Mouse (Mus musculus) layer of hippocampus, postnatal 10 days (tissue): ENCODE measurements around the gene Gtsf2. TPM values are rescaled to one million over a fixed set of nuclear protein-coding genes. Genes with fewer than 3 reads are reported as not detected.
"Not testable (repeated sequence)": the region's sequence is repeated elsewhere in the genome, so short reads cannot be mapped to it uniquely, and the experiment has no call there.

Experiments used
- DNase-seq, 2 experiments: peaks; one replicate each; pipeline ENCODE4 v3.0.0; 2021; ENCODE audit warnings: low spot score in 2 of 2
- long read RNA-seq: library from polyadenylated mRNA; stranded (forward); transcript quantifications from one replicate; pipeline ENCODE4 v2.0.0, GENCODE M21; 2023
- total RNA-seq, 2 experiments: library from RNA; stranded (reverse); gene quantifications; 2 replicates each; pipeline ENCODE4 v1.2.3; 2021

Gene Gtsf2
- not detected for total RNA-seq
- long read RNA-seq, result 0 reads

DNA sequence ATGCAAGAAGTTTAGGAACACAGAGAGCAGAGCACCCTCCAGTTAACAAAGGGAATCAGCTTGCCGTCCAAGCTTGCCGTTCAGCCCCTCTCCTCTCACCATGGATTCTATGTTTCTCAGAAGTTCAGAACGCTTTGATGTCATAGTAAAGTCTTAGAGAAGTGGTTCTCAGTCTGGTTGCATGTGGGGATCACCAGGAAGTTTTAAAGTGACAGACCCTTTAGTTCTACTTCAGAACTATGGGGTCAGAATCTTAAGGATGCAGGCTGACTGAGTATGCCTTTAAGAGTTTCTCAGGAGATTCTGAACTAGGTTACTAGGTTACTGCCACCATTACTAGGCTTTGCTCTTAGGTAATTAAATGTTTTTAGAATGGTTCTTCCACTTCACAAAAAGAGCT, at the start of gene Gtsf2:
Gtsf2 (minus strand) TSS at position 101 of the 400 bp plus-strand sequence.
- DNase-seq, result no peak

DNA sequence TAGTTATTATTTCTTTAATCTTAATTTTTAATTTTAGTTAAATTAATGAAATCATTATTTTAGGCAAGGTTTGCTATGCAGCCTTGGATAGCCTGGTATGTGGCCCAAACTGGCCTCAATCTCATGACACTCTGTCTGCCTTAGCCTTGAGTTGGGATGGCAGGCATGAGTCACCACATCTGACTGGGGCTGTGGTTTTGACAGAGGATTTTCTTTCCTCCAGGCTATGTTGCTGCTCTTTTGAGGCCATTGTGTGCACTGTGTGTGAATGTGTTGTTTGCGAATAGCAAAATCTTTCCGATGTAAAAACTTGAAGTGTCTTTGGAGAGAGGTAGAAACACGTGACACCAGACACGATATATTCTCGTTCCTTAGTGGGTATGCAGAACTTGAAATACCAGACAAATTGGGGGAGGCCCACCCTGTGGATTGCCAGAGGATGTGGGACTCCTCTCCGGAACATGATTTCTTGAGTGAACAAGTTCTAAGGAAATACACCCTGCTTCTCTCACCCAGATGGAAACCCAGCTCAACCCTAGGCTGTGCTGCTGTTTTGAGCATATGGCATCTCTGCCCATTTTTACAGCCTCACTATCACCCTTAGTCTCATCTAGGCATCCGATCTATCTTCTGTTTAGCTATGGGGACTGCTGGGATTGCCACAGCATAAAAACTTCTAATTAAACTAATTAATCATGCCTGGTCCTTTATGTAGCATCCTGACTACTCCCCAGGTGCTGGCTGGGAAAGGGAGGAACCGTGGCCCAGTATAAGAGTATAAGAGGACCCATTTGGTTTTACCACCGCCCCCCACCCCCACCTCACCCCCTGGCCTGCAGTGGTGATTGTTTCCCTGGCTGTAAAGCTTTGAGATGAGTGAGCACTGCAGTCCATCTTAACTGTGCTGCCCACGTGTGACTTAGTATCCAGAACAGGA, 48.2 kb upstream of the Gtsf2 start:
- no peak for DNase-seq

DNA sequence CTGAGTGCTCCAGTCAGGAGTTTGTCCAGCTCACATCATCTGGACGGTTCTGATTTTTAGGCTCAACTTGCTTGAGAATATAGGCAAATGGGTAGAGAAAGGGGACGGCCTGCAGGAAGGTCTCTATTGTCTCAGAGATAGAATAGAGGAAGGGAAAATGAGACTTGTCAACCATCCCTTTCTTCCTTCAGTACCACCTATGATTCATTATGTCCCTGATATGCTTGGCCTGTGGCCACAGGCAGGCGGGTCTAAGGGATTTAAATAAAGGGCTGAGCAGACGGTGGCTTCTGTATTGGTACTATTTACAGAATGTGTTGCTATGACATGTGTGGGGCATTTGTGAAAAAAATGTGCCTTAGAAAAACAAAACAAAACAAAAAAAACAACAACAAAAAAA, 40.1 kb upstream of the Gtsf2 start:
- no peak for DNase-seq

DNA sequence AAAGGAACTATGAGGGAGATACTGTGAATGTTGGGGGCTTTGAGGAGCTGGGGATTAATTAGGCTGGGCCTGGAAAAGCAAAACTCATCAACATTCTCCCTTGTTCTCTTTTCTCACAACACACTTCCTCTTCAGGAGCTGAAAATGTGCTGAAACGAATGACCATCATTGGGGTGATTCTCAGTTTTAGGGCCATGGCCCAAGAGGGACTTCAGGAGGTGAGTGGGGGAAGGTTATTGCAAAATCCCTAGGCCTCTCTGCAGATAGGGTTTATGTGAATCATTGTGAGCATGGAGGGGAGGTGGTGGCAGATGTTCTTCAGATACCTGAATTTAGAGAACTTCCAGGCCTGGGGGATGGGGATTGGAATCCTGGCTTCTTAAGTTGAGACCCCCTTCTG, 38.4 kb upstream of the Gtsf2 start:
- no peak for DNase-seq

DNA sequence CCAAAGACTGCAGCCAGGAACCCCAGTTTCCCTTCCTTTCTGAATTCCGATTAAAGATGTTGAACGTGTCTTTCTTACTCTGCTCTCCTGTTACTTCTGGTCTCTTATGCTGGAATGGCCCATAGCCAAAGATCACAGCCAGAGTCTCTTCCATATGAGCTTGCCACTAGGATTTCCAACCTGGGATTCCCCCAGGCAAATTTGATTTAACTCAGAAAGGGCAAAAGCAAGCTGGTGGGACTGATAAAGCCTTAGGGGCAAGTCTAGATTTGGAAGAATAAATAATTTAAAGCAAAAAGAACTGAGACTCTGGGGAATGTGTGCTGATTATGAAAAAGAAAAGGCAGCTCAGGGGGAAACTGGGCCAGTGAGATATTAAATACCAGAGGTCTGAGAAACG, 36.8 kb upstream of the Gtsf2 start:
- DNase-seq, result no peak

DNA sequence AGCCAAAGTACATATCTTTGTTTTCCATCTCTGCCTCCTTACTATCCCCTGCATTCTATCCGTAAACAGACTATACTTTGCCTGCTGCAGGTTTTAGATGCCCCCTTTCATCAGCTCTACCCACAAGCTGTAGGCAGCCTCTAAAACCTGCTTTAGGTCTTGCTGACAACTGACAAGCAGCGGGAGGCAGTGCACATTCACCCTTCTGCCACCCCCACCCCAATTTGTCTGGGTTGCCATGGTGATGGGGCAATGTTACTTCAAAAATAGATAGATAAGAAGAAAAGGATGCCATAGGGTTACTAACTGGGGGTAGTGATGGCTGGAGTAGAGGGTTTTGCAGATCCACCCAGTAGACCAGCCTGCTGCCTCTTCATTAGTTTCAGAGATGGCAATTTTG, 36.2 kb upstream of the Gtsf2 start:
- no peak for DNase-seq

DNA sequence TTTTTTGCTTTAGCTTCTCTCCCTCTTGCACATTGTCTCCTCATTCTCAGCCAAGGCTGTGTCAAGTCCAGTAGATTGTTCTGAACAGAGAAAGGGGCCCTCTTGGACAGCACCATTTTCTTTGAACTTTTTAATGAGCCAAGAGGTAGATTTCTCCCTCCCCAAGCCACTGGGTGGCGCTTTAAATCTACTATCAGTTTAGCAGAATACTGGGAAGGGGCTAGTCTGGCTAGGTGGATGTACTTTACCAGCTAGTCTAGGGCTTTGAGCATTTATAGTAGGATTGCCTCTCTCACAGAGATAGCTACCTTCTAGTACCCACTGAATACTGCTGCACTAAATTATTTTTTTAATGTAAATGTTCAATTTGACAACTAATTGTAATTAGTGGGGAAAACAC, 34.2 kb upstream of the Gtsf2 start:
- DNase-seq, result peak; percentile 54 to 74

DNA sequence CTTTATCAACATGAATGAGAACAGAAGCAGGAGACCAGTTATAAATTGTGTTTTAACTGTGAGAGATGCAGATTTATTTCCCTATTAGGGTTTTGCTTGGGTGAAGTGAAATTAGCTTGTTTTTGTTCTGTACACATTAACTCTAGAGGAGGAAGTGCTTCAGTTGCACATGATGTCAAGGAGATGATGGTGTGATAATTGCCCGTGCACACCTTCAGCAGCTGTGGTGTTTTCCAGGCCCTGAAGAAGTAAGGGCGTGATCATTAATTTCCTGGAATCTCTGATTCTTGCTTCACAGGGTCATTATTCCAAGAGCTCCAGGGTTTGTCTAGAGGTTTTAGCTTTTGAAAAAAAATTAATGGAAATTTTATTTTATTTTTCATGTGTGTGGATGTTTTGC, 31.9 kb upstream of the Gtsf2 start:
- no peak for DNase-seq

DNA sequence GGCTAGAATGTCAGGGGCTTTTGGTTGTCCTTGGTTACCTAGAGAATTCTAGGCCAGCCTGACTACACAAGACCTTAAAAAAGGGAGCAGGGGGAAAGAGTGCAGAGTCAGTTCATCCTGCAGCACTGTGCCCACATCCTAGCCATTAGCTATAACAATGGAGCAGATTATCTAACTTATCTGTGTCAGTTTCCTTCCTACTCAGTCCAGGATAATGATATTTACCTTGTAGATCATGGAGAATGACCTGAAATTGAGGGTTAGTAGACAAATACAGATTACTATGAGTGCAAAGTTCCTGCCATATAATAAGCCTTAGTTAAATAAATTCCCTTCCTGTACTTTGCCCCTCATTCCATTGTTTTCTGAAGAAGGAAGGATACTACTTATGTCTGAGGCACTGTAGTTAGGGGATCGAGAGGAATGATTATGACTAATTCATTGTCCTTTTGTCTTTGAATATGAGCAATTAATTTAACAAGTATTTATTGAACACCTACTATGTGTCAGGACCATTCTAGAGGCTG, 30.9 kb upstream of the Gtsf2 start:
- DNase-seq, result no peak

DNA sequence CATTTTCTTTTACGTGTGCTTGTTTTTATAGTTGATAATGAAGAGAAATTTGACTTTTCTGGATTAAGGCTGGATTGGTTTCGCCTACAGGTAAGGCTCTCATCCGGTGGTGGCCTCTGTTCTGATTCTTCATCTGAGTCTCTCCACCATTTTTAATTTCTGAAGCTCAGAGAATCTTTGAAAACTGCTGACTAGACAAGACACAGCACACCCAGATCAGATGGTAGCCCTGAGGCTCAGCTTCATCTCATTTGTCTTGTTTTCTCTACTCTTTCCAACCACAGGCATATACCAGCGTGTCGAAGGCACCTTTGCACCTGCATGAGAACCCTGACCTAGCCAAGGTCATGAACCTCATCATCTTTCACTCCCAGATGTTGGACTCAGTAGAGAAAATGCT, 25.5 kb upstream of the Gtsf2 start:
- no peak for DNase-seq

DNA sequence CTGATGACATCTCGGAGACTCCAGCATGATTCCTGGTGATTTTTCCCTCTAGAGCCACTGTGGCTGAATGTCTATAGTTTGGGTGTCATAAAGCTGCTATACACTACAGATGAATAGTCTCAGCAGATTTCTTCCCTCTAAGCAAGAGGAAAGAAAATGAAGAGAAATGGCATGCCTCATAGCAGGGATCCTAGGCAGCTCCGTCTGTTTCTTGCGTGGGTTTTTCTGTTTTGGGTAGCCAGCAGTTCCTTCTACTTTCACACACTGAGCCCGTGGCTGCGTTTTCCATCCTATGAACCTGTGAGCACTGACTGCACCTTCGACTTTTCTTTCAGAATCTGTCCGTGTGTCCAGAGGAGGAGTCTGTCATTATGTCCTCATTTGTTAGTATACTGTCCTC, 24.9 kb upstream of the Gtsf2 start:
- no peak for DNase-seq

DNA sequence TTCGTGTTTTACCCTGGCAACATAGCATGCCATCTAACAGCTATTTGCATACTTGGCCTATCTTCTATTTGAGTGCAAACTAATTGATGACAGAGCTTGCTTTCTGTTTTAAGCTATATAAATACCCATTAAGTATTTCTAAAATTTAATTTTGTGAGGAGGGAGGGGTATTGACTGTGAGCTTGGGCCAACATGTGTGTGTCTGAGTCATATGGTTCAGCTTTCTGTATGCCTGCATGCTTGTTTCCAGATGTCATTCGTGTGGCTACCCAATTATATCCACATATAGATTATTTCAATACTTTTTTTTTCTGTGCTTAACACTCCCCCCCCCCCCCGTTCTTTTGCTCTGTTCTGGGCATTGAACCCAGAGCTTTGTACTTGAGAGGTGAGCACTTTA, 24.0 kb upstream of the Gtsf2 start:
- DNase-seq, result no peak

DNA sequence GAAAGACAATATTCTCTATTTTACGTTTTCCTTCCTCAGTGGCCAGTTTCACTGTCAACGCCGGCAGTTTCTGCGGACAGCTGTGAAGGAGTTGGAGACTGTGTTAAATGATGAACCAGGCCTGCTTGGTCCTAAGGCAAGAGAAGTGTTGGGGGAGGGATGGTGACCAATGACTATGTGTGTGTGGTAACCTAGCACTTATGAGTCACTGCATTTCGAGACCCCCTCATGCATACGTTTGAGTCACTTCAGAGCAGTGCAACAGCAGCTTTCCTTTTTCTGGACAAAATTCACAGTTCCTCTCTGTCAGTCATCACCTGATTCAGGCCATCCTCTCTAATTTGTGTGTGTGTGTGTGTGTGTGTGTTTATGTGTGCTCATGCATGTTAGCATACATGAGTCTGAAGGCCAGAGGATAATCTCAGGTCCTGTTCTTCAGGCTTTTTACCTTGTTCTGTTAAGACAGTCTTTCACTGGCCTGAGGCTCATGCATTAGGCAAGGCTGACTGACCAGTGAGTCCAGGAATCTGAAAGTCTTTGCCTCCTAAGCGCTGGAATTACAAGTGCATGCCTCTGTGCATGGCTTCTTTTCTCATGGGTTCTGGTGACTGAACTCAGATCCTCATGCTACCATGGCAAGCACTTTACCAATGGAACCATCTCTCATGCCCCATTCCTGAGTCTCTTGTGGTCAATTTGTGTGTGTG, 23.4 kb upstream of the Gtsf2 start:
- DNase-seq, result no peak

DNA sequence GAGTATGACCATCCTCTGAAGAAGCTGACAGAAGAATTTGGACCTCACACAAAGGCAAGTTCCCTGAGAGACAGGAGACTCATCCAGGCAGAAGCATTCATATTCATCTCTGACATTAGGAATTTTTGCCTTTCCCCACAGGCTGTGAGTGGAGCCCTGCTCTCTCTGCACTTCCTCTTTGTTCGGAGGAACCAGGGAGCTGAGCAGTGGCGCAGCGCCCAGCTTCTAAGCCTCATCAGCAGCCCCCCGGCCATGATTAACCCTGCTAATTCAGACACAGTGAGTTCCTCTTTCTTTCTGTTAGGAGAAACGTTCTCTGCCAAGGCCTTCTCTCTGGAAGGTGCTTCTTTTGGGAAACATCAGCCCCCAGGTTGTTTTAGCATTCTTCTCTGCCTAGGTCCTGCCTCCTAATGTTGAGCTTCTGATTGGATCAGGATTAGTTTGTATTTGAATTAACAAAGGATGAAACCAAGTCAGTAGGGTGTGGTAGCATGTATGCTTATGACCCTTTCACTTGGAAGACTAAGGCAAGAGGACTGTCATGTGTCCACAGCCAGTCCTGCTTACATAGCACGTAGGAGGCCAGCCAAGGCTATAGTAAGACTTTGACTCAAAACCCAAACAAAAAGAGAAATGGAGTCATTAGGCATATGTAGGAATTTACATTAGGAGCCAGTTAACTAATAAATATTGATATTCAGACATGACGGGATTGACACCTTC, 14.4 kb upstream of the Gtsf2 start:
- peak in 1 of 2 experiments; percentile 29 for DNase-seq

DNA sequence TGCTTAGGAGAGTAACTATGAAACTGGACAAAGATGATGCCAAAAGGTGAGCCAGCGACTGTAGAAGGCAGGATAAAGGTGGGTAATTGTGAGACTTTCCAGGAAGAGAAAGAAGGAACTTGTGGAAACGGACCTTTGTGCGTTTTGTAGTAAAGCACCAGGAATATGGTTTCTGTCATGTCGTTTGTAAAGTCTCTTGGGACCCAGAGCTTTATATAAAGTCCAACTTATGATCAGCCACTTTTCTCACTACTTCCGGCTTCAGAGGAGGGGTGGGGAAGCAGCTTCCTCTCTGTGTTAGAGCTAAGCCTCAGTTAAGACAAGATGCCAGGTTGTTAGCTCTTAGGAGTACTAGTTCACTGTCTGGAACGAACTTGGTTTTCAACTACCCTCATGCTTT, 6.2 kb upstream of the Gtsf2 start:
- no peak for DNase-seq

DNA sequence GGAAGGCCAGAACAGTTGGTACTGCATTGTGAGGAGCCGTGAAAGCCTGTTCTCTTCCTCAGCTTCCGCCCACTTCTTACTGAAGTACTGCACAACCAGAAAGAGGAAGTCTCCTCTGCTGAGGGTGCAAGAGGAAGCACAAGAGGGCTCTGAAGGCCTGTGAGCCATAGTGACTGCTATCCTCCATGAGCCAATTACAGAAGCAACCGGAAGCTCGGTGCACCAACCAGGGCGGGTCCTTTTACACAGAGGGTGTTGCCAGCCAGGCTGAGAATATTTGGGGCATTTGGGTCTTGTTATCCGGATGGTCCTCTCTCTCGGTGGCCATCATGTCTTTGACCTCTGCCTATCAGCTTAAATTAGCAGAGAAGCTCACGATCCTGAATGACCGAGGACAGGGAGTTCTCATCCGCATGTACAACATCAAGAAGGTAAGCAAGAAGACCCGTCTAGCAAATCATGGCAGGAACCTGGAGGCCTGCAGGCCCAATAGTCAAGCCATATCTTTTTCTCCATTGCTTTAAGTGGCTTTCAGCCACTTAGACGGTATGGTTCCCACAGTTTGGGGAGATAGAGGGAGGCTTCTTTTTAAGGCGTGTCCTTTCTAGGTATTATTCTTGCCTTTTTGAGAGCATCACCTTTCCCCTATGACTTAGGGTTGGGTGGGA, 5.4 kb upstream of the Gtsf2 start, which contains the start of gene Nckap1l:
Nckap1l (plus strand) TSS at position 244 of the 668 bp plus-strand sequence.
- peak in 1 of 2 experiments; percentile 25 for DNase-seq

DNA sequence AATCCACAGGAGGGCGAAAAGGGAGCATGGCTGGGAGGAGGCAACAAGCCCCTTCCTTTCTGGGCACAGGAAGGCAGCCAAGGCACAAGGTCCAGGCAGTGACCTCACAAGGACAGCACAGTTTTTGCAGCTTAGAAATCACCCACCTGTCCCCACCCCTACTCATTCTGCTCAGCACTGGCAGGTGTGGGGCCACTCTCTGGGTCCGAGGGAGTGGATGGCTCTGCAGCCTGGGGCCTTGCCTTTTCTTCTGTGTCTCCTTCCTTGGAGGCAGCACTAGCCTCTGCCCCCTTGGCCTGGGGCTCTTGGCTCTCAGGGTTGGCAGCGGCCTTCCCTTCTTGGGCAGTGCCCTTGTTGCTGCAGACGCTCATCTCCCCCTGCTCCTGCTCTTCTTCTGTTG, 2.3 kb downstream of the Gtsf2 start:
- DNase-seq, result not testable (repeated sequence)

DNA sequence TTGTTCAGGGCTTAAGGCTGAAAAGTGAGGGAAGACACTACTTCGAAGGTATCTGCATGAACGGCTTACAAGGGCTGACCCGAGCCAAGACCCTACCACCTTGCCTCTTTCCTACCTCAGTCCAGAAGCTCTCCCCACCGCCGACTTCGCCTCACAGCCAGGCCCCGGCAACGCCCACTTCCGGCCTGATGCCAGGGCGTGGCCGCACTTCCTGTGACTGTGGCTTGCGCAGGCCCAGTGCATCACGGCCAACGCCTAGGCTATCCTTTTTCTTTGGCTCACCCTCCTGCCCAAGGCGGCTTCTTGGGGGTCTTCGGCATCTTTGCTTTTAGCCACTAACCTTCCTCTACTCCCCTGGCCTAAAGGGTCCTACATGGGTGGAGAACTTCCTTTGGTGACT, 18.0 kb downstream of the Gtsf2 start, which contains the start of gene Gtsf1:
Gtsf1 (minus strand) TSS at position 230 of the 400 bp plus-strand sequence.
- DNase-seq, result no peak

DNA sequence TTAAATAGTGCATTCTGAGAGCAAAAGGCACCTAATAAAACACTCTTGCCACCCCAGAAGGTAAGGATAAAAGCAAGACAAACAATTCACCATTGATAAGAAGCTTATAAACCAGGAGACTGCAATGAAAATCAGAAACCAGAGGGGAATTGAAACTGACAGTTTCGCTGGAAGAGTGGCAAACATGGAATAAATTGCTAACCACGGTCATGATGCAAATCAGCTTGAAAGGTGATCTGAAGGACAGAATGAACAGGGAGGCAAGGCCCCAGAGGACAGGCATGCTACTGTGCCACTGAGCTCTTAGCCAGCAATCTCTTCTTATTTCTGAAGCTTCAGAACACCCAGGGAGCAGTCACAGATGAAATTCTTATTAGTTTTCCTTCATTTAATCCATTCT, 21.3 kb downstream of the Gtsf2 start:
- DNase-seq, result no peak

DNA sequence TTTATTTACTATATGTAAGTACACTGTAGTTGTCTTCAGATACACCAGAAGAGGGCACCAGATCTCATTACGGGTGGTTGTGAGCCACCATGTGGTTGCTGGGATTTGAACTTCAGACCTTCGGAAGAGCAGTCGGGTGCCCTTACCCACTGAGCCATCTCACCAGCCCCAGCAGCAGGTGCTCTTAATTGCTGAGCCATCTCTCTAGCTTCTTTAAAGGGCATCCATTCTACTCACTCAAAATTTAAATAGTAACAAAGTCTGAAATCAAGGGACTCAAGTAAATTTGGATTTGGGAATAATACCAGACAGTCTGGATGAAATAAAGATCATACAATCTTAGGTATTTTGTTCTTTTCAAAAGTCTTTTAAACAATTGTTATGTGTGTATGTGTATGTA, 42.7 kb downstream of the Gtsf2 start:
- not testable (repeated sequence) for DNase-seq

DNA sequence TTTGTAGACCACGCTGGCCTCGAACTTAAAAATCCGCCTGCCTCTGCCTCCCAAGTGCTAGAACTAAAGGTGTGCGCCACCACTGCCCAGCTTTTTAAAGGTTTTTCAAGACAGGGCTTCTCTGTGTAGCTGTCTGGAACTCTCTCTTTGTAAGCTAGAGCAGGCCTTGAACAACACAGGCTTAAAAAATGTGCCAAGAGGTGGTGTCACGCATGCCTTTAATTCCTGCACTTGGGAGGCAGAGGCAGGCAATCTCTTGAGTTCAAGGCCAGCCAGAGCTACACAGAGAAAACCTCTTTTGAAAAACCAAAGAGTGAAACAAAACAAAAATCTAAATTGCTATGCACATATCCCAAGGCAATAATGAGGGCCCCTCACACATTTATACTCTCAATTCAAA, 46.9 kb downstream of the Gtsf2 start:
- DNase-seq, result no peak
